Mouse (Mus musculus) lung, postnatal 0 days (tissue): ENCODE results near the gene Selp. TPM values are rescaled to one million over a fixed set of nuclear protein-coding genes. Genes with fewer than 3 reads are reported as not detected.

Source experiments
- ATAC-seq: fragments of 200-750 bp; cut with Nextera tagmentation; 2 replicates; pipeline ENCODE4 v1.8.0; 2017; ENCODE audit warnings: moderate library complexity
- DNase-seq: peaks from one replicate; pipeline ENCODE4 v3.0.0-alpha.2; 2016; ENCODE audit warnings: low spot score
- H3K27ac ChIP-seq: fragments of 300-500 bp; sonication (generic); 2 replicates; pipeline ENCODE4 v1.5.1; 2014; ENCODE audit warnings: antibody characterized with exemption, mild to moderate bottlenecking, low read length, mixed read lengths
- H3K27me3 ChIP-seq: fragments of 300-500 bp; sonication (generic); replicated peaks from 2 replicates; pipeline ENCODE4 v1.6.1; 2014; ENCODE audit warnings: low read length, mixed read lengths; ENCODE audit not compliant: insufficient read depth
- H3K36me3 ChIP-seq: fragments of 300-500 bp; sonication (generic); 2 replicates; pipeline ENCODE4 v1.6.1; 2014; ENCODE audit warnings: low read length, mixed read lengths; ENCODE audit not compliant: insufficient read depth
- H3K4me1 ChIP-seq: fragments of 300-500 bp; sonication (generic); 2 replicates; pipeline ENCODE4 v1.6.1; 2014; ENCODE audit warnings: antibody characterized with exemption, low read depth, low read length, mixed read lengths; ENCODE audit not compliant: insufficient read depth
- H3K4me2 ChIP-seq: fragments of 300-500 bp; sonication (generic); replicated peaks from 2 replicates; pipeline ENCODE4 v1.6.1; 2014; ENCODE audit warnings: low read depth, mild to moderate bottlenecking, low read length, moderate library complexity, mixed read lengths
- H3K4me3 ChIP-seq: fragments of 300-500 bp; sonication (generic); 2 replicates; pipeline ENCODE4 v1.5.1; 2014; ENCODE audit warnings: low read depth, low read length
- H3K9ac ChIP-seq: fragments of 300-500 bp; sonication (generic); replicated peaks from 2 replicates; pipeline ENCODE4 v1.6.1; 2014; ENCODE audit warnings: low read depth, mild to moderate bottlenecking
- H3K9me3 ChIP-seq: fragments of 300-500 bp; sonication (generic); 2 replicates; pipeline ENCODE4 v1.6.1; 2016; ENCODE audit warnings: low read length, mixed read lengths
- CTCF ChIP-seq: IDR thresholded peaks from 2 replicates; pipeline ENCODE4 v1.5.1; 2016; ENCODE audit warnings: antibody characterized with exemption, mild to moderate bottlenecking
- EP300 ChIP-seq: IDR thresholded peaks from 2 replicates; pipeline ENCODE4 v1.6.1; 2016; ENCODE audit warnings: antibody characterized with exemption, mild to moderate bottlenecking, control low read depth
- WGBS: fragments of 180-500 bp; shearing (Covaris S2); extraction: QIAGEN DNeasy Blood & Tissue Kit; methylation state at CpG from one replicate; pipeline ENCODE4 v1.1.7; 2014; 5-methylcytosine and 5-hydroxymethylcytosine counted together
- polyA plus RNA-seq: library from polyadenylated mRNA; unstranded; fragments of >200 nt; fragmentation: Nextera tagmentation; extraction: Ambion mirVana; gene quantifications from 2 replicates; pipeline ENCODE4 v1.2.1, GENCODE M21; 2015

Selp gene
- polyA plus RNA-seq, 1 experiment from 2014 or later, result 0.39 TPM

GRCm38 (mm10) chr1:164184142-164184870 lies 69.2 kb downstream of the Selp start:
- H3K27ac ChIP-seq, result no peak overlapping the region
- 38% methylated on average over 16 of the region's 16 CpGs for WGBS
- DNase-seq (peak; percentile 78), ATAC-seq (peak; percentile 57)
- TF ChIP-seq CTCF (peak; percentile 83), EP300 (no peak)
- H3K4me1 ChIP-seq, result no peaks in the 10 kb centered on the region
- H3K9ac ChIP-seq, result no peak overlapping the region
- peak overlapping the region; percentile 23; the same call in 1 of the 2 replicates for H3K4me3 ChIP-seq
- no peaks in the 10 kb centered on the region for H3K36me3 ChIP-seq
- H3K9me3 ChIP-seq, result no peaks in the 10 kb centered on the region
- H3K27me3 ChIP-seq, result no peaks in the 10 kb centered on the region
- peak overlapping the region; percentile 42 for H3K4me2 ChIP-seq

GRCm38 (mm10) chr1:164184871-164185223 lies 69.8 kb downstream of the Selp start:
- DNase-seq (no peak), ATAC-seq (no peak)
- no peaks in the 10 kb centered on the region for H3K27me3 ChIP-seq
- no peak overlapping the region for H3K9ac ChIP-seq
- H3K9me3 ChIP-seq, result no peaks in the 10 kb centered on the region
- no peak overlapping the region for H3K27ac ChIP-seq
- WGBS, result 33% methylated on average over 8 of the region's 8 CpGs
- H3K4me2 ChIP-seq, result no peak overlapping the region
- TF ChIP-seq CTCF (no peak), EP300 (no peak)
- H3K36me3 ChIP-seq, result no peaks in the 10 kb centered on the region
- H3K4me3 ChIP-seq, result no peak overlapping the region
- no peaks in the 10 kb centered on the region for H3K4me1 ChIP-seq

- no peak overlapping the region for H3K9ac ChIP-seq
- ATAC-seq (no peak), DNase-seq (no peak)
- no peaks in the 10 kb centered on the region for H3K27me3 ChIP-seq
- 48% methylated on average over 4 of the region's 4 CpGs for WGBS
- no peak overlapping the region for H3K4me2 ChIP-seq
- H3K36me3 ChIP-seq, result no peaks in the 10 kb centered on the region
- no peak overlapping the region for H3K27ac ChIP-seq
- TF ChIP-seq EP300, result no peak
- no peaks in the 10 kb centered on the region for H3K9me3 ChIP-seq
- H3K4me3 ChIP-seq, result no peak overlapping the region
- no peaks in the 10 kb centered on the region for H3K4me1 ChIP-seq
Observed at GRCm38 (mm10) chr1:164185316-164185715, 70.3 kb downstream of the Selp start.

GRCm38 (mm10) chr1:164187002-164187560 lies 72.0 kb downstream of the Selp start:
- Histone ChIP-seq H3K27me3 (no peaks in the 10 kb centered on the region), H3K9me3 (no peaks in the 10 kb centered on the region), H3K4me3 (no peak overlapping the region), H3K36me3 (no peaks in the 10 kb centered on the region), H3K9ac (no peak overlapping the region), H3K4me1 (no peaks in the 10 kb centered on the region), H3K27ac (no peak overlapping the region), H3K4me2 (no peak overlapping the region)
- 36% methylated on average over 1 of the region's 1 CpGs for WGBS
- ATAC-seq (no peak), DNase-seq (no peak)
- no peak for TF ChIP-seq EP300
- TF ChIP-seq CTCF, result no peak

GRCm38 (mm10) chr1:164199551-164199950 lies 84.5 kb downstream of the Selp start:
- no peak overlapping the region for H3K4me3 ChIP-seq
- H3K36me3 ChIP-seq, result no peaks in the 10 kb centered on the region
- no peak overlapping the region for H3K4me2 ChIP-seq
- no peak for DNase-seq
- no peaks in the 10 kb centered on the region for H3K27me3 ChIP-seq
- TF ChIP-seq CTCF (no peak), EP300 (no peak)
- no peaks in the 10 kb centered on the region for H3K9me3 ChIP-seq
- no peaks in the 10 kb centered on the region for H3K4me1 ChIP-seq
- ATAC-seq, result no peak
- 81% methylated on average over 4 of the region's 4 CpGs for WGBS
- H3K27ac ChIP-seq, result no peak overlapping the region
- H3K9ac ChIP-seq, result no peak overlapping the region

Other genes starting within 250 kb of the Selp start
- 12.3 and 13.6 TPM in 2 replicates for gene Scyl3, start 186.2 kb upstream of the Selp start, polyA plus RNA-seq
- 1.4 and 2.3 TPM in 2 replicates for gene BC055324, start 120.5 kb upstream of the Selp start, polyA plus RNA-seq
- 5.4 and 5.8 TPM in 2 replicates for gene Mettl18, start 120.4 kb upstream of the Selp start, polyA plus RNA-seq
- 0.05 TPM in 1 of 2 replicates, not detected in the other for gene Sele, start 67.0 kb upstream of the Selp start, polyA plus RNA-seq
- gene Sell, start 53.3 kb upstream of the Selp start, polyA plus RNA-seq, result 2.9 and 3.4 TPM in 2 replicates
- gene F5, start 36.6 kb downstream of the Selp start, polyA plus RNA-seq, result 0.33 and 0.44 TPM in 2 replicates
- 3.8 and 3.9 TPM in 2 replicates for gene Slc19a2, start 133.8 kb downstream of the Selp start, polyA plus RNA-seq
- 14.4 and 19.3 TPM in 2 replicates for gene Ccdc181, start 160.3 kb downstream of the Selp start, polyA plus RNA-seq
- 17.7 and 18.8 TPM in 2 replicates for gene Nme7, start 188.9 kb downstream of the Selp start, polyA plus RNA-seq
- 27.8 and 27.9 TPM in 2 replicates for gene Blzf1, start 192.2 kb downstream of the Selp start, polyA plus RNA-seq